Mouse (Mus musculus) midbrain, embryonic 15.5 days (tissue): ENCODE measurements around the gene St3gal4. TPM values are rescaled to one million over a fixed set of nuclear protein-coding genes. Genes with fewer than 3 reads are reported as not detected.

ENCODE experiments used
- ATAC-seq: fragments of 200-750 bp; cut with Nextera tagmentation; replicated peaks from 2 replicates; pipeline ENCODE4 v1.8.0; 2017; ENCODE audit warnings: moderate TSS enrichment
- H3K27ac ChIP-seq: fragments of 300-500 bp; sonication (generic); 2 replicates; pipeline ENCODE4 v1.5.1; 2015; ENCODE audit warnings: mild to moderate bottlenecking, inconsistent platforms
- H3K27me3 ChIP-seq: fragments of 300-500 bp; sonication (generic); replicated peaks from 2 replicates; pipeline ENCODE4 v1.6.1; 2015; ENCODE audit warnings: inconsistent platforms
- H3K36me3 ChIP-seq: fragments of 300-500 bp; sonication (generic); replicated peaks from 2 replicates; pipeline ENCODE4 v1.6.1; 2015; ENCODE audit warnings: inconsistent platforms
- H3K4me1 ChIP-seq: fragments of 300-500 bp; sonication (generic); 2 replicates; pipeline ENCODE4 v1.6.1; 2015; ENCODE audit warnings: inconsistent platforms
- H3K4me2 ChIP-seq: fragments of 300-500 bp; sonication (generic); 2 replicates; pipeline ENCODE4 v1.6.1; 2015; ENCODE audit warnings: inconsistent platforms, mild to moderate bottlenecking, moderate library complexity
- H3K4me3 ChIP-seq: fragments of 300-500 bp; sonication (generic); 2 replicates; pipeline ENCODE4 v1.5.1; 2015; ENCODE audit warnings: mild to moderate bottlenecking, inconsistent platforms
- H3K9ac ChIP-seq: fragments of 300-500 bp; sonication (generic); 2 replicates; pipeline ENCODE4 v1.6.1; 2015; ENCODE audit warnings: mild to moderate bottlenecking, inconsistent platforms
- H3K9me3 ChIP-seq: fragments of 300-500 bp; sonication (generic); 2 replicates; pipeline ENCODE4 v1.6.1; 2016; ENCODE audit warnings: inconsistent platforms
- WGBS: fragments of 180-500 bp; shearing (Covaris S2); methylation state at CpG from one replicate; pipeline ENCODE4 v1.1.7; 2015; ENCODE audit warnings: mixed read lengths; 5-methylcytosine and 5-hydroxymethylcytosine counted together
- polyA plus RNA-seq: library from polyadenylated mRNA; unstranded; fragments of >200 nt; fragmentation: Nextera tagmentation; extraction: Ambion mirVana; gene quantifications from 2 replicates; pipeline ENCODE4 v1.2.1, GENCODE M21; 2015

St3gal4 gene
- polyA plus RNA-seq, 1 experiment from 2014 or later, result 13.0 TPM

GRCm38 (mm10) chr9:35124678-35124955 is 5.5 kb upstream of the St3gal4 start:
- whole genome bisulfite sequencing, result 97% methylated on average over 8 of the region's 8 CpGs
- Histone ChIP-seq H3K9ac (no peak overlapping the region), H3K27ac (no peak overlapping the region), H3K4me3 (no peak overlapping the region), H3K27me3 (no peaks in the 10 kb centered on the region), H3K4me1 (no peaks in the 10 kb centered on the region), H3K9me3 (no peaks in the 10 kb centered on the region), H3K4me2 (no peak overlapping the region), H3K36me3 (peaks cover 6% of the 10 kb centered on the region; the same call in 1 of the 2 replicates)
- ATAC-seq, result no peak

- WGBS, result 91% methylated on average over 11 of the region's 11 CpGs
- H3K4me1 ChIP-seq, result no peaks in the 10 kb centered on the region
Observed at GRCm38 (mm10) chr9:35123804-35124677, 5.0 kb upstream of the St3gal4 start.

GRCm38 (mm10) chr9:35123456-35123803 is 4.4 kb upstream of the St3gal4 start:
- Histone ChIP-seq H3K27ac (no peak overlapping the region), H3K4me1 (no peaks in the 10 kb centered on the region), H3K4me3 (no peak overlapping the region), H3K9ac (no peak overlapping the region), H3K9me3 (no peaks in the 10 kb centered on the region), H3K4me2 (no peak overlapping the region), H3K27me3 (no peaks in the 10 kb centered on the region), H3K36me3 (peaks cover 6% of the 10 kb centered on the region; the same call in 1 of the 2 replicates)
- WGBS, result 75% methylated on average over 2 of the region's 2 CpGs
- ATAC-seq, result no peak

More at GRCm38 (mm10) chr9:35123804-35124677, 5.0 kb upstream of the St3gal4 start:
- H3K4me3 ChIP-seq, result no peak overlapping the region
- no peaks in the 10 kb centered on the region for H3K27me3 ChIP-seq
- H3K36me3 ChIP-seq, result peaks cover 6% of the 10 kb centered on the region; the same call in 1 of the 2 replicates
- ATAC-seq, result no peak
- H3K9me3 ChIP-seq, result no peaks in the 10 kb centered on the region
- H3K4me2 ChIP-seq, result no peak overlapping the region
- H3K9ac ChIP-seq, result no peak overlapping the region
- H3K27ac ChIP-seq, result no peak overlapping the region

- no peak for ATAC-seq
- Histone ChIP-seq H3K4me2 (no peak overlapping the region), H3K36me3 (peaks cover 6% of the 10 kb centered on the region; the same call in 1 of the 2 replicates), H3K9ac (no peak overlapping the region), H3K9me3 (no peaks in the 10 kb centered on the region), H3K4me3 (no peak overlapping the region), H3K4me1 (peaks cover 4% of the 10 kb centered on the region), H3K27me3 (no peaks in the 10 kb centered on the region), H3K27ac (no peak overlapping the region)
- WGBS, result 88% methylated on average over 5 of the region's 5 CpGs
Observed at GRCm38 (mm10) chr9:35122551-35123266, 3.6 kb upstream of the St3gal4 start.

GRCm38 (mm10) chr9:35118563-35118962 is 505 bp downstream of the St3gal4 start:
- Histone ChIP-seq H3K9ac (no peak overlapping the region), H3K4me1 (peaks cover 21% of the 10 kb centered on the region), H3K9me3 (no peaks in the 10 kb centered on the region), H3K27ac (no peak overlapping the region), H3K4me2 (no peak overlapping the region), H3K36me3 (no peaks in the 10 kb centered on the region), H3K4me3 (no peak overlapping the region), H3K27me3 (no peaks in the 10 kb centered on the region)
- WGBS, result 97% methylated on average over 2 of the region's 2 CpGs
- ATAC-seq, result no peak

GRCm38 (mm10) chr9:35117384-35118295 is 1.4 kb downstream of the St3gal4 start:
- H3K4me1 ChIP-seq, result peaks cover 21% of the 10 kb centered on the region
- peak; percentile 14; the same call in 1 of the 2 replicates for ATAC-seq
- H3K36me3 ChIP-seq, result no peaks in the 10 kb centered on the region
- H3K9ac ChIP-seq, result peak overlapping the region; percentile 81
- no peaks in the 10 kb centered on the region for H3K9me3 ChIP-seq
- H3K27ac ChIP-seq, result peak overlapping the region; percentile 79
- no peaks in the 10 kb centered on the region for H3K27me3 ChIP-seq
- H3K4me3 ChIP-seq, result peak overlapping the region; percentile 67
- 30% methylated on average over 15 of the region's 15 CpGs for WGBS
- H3K4me2 ChIP-seq, result peak overlapping the region; percentile 87

GRCm38 (mm10) chr9:35116391-35117381 is 2.4 kb downstream of the St3gal4 start:
- Histone ChIP-seq H3K4me1 (peaks cover 27% of the 10 kb centered on the region), H3K9me3 (no peaks in the 10 kb centered on the region)
- WGBS, result under 1% methylated on average over 78 of the region's 84 CpGs

GRCm38 (mm10) chr9:35115804-35116203 is 3.3 kb downstream of the St3gal4 start:
- H3K9ac ChIP-seq, result peak overlapping the region; percentile 81
- H3K27me3 ChIP-seq, result no peaks in the 10 kb centered on the region
- peak overlapping the region; percentile 67 for H3K4me3 ChIP-seq
- peak; percentile 2; the same call in 1 of the 2 replicates for ATAC-seq
- peaks cover 28% of the 10 kb centered on the region for H3K4me1 ChIP-seq
- 54% methylated on average over 4 of the region's 4 CpGs for WGBS
- no peaks in the 10 kb centered on the region for H3K36me3 ChIP-seq
- H3K9me3 ChIP-seq, result no peaks in the 10 kb centered on the region
- H3K27ac ChIP-seq, result no peak overlapping the region
- peak overlapping the region; percentile 87 for H3K4me2 ChIP-seq

More at GRCm38 (mm10) chr9:35116391-35117381, 2.4 kb downstream of the St3gal4 start:
- ATAC-seq, result peak; percentile 94
- Histone ChIP-seq H3K27me3 (no peaks in the 10 kb centered on the region), H3K4me3 (peak overlapping the region; percentile 67), H3K9ac (peak overlapping the region; percentile 81), H3K27ac (peak overlapping the region; percentile 79), H3K36me3 (no peaks in the 10 kb centered on the region), H3K4me2 (peak overlapping the region; percentile 87)

GRCm38 (mm10) chr9:35115299-35115698 is 3.8 kb downstream of the St3gal4 start:
- H3K4me2 ChIP-seq, result peak overlapping the region; percentile 87
- ATAC-seq, result no peak
- WGBS, result 73% methylated on average over 3 of the region's 4 CpGs

GRCm38 (mm10) chr9:35114234-35114633 is 4.8 kb downstream of the St3gal4 start:
- H3K36me3 ChIP-seq, result no peaks in the 10 kb centered on the region
- H3K4me2 ChIP-seq, result no peak overlapping the region
- 88% methylated on average over 3 of the region's 3 CpGs for WGBS
- ATAC-seq, result no peak
- no peaks in the 10 kb centered on the region for H3K27me3 ChIP-seq
- H3K4me3 ChIP-seq, result no peak overlapping the region
- no peak overlapping the region for H3K9ac ChIP-seq
- no peak overlapping the region for H3K27ac ChIP-seq
- no peaks in the 10 kb centered on the region for H3K9me3 ChIP-seq
- H3K4me1 ChIP-seq, result peaks cover 28% of the 10 kb centered on the region

More at GRCm38 (mm10) chr9:35115299-35115698, 3.8 kb downstream of the St3gal4 start:
- no peak overlapping the region for H3K27ac ChIP-seq
- H3K27me3 ChIP-seq, result no peaks in the 10 kb centered on the region
- H3K36me3 ChIP-seq, result no peaks in the 10 kb centered on the region
- no peaks in the 10 kb centered on the region for H3K9me3 ChIP-seq
- peaks cover 28% of the 10 kb centered on the region for H3K4me1 ChIP-seq
- H3K4me3 ChIP-seq, result no peak overlapping the region
- H3K9ac ChIP-seq, result no peak overlapping the region
